Mouse (Mus musculus): ENCODE measurements around the gene Dcaf15.

DNA sequence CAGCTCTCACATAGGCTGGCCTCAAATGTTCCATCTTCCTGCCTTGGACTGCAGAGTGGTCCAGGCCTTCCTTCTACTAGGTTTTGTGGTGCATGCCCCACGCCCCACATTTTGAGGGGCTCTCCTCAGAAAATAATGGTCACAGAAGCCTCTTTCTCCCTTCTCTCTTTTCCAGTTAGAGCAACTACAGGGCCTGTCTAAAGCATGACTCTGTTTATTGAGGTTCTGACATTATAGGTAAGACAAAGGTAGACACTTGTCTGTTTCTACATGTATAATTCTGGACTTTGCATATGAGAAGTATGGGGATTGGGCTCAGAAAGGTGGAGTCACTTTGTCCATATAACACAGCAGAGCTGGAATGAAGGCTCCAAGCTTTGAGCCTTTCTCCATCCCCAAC, 39.5 kb downstream of the Dcaf15 start, which contains the start of gene Gm10643:
- TF ChIP-seq POLR2A (IDR thresholded peaks at IDR 0.05; ENCODE audit: insufficient read depth, low read depth, low read length) (no peak), CTCF (IDR thresholded peaks at IDR 0.05) (no peak)
